Mouse (Mus musculus) kidney, postnatal 4 days (tissue): ENCODE data around the gene Jam2.

Experiments used
- DNase-seq, 2 experiments: peaks; one replicate each; pipeline ENCODE4 v3.0.0; 2021; ENCODE audit warnings: mixed read lengths in 2 of 2

Gene Jam2

DNA sequence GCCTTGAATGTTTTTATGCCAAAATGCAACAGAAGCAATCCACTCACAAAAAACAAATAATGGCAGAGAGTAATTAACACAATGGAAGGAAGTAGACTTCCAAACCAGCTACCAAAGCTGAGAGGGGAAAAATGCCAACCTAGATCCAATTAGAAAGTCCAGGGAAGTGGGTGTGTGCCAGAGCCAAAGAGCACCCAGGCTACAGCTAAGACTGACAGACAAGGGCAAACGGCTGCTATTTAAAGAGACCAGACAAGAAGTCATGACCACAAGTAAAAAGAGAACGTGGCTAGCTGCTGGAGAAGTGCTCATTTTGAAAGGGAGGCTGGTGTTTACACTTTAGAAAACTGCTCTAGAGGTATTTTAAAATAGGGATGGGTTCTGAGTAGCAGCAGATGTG, 9.4 kb downstream of the Jam2 start:
- no peak for DNase-seq

- no peak for DNase-seq
Observed at GRCm38 (mm10) chr16:84784966-84785365, 11.0 kb downstream of the Jam2 start.

GRCm38 (mm10) chr16:84790595-84791165, 16.8 kb downstream of the Jam2 start:
- no peak for DNase-seq

GRCm38 (mm10) chr16:84793401-84793800, 19.5 kb downstream of the Jam2 start:
- DNase-seq: no peak

DNA sequence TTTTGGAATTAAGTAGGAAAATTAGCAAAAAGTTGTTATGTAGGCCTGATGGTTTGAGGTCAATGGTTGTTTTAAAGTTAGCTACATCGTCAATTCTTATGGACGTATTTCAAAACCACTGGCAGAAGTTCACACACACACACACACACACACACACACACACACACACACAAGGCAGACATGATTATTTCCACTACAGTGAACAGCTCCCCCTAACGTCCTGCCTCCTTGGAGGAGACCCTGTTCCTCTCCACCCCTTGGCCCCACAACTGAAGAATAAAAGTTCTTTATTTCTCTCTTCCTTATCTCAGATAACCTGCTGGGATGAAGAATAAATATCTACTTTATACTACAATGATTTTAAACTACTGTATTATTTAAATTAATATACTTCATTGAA, 21.4 kb downstream of the Jam2 start:
- no peak for DNase-seq

GRCm38 (mm10) chr16:84796678-84797077, 22.8 kb downstream of the Jam2 start:
- no peak for DNase-seq

DNA sequence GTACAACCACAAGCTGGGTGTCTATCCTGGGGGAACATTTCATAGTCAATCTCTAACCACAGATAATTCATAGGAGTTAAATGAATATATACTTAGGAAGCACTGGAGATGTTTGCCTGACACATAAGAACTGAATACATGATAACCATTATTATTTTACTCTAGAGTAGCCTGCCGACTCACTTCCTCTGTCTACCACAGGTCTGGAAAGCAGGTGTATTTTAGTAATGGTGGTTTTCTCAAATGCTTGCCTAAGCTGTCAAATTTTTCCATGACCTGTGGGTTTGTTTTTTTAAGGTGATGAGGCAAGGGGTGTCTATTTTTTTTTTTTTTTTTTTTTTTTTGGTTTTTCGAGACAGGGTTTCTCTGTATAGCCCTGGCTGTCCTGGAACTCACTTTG, 26.1 kb downstream of the Jam2 start:
- no peak for DNase-seq

DNA sequence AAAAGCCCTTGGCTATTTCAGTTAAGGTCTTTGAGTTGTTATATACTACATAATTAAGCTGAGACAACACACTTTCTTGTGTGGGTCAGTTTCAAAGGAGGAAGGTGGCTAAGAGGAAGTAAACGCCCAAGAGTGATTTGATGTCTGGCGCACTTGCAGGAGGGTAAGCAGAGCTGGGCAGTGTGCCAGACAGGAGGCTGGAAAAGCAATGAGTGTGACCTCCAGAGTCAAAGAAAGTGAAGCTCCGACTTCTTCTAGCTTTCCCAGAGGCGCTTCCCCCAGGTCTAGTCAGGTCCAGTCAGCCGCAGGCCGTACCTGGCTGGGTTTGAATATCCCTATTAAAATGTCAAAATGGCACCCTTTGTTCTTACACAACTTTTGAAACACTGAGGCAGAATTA, 28.3 kb downstream of the Jam2 start:
- peak; percentile 73 to 80 for DNase-seq

GRCm38 (mm10) chr16:84804866-84805265, 30.9 kb downstream of the Jam2 start:
- DNase-seq: no peak

GRCm38 (mm10) chr16:84806175-84806574, 32.3 kb downstream of the Jam2 start:
- DNase-seq: no peak

- DNase-seq: no peak
Observed at GRCm38 (mm10) chr16:84807874-84808273, 34.0 kb downstream of the Jam2 start.

- no peak for DNase-seq
Observed at GRCm38 (mm10) chr16:84810254-84810653, 36.3 kb downstream of the Jam2 start.

DNA sequence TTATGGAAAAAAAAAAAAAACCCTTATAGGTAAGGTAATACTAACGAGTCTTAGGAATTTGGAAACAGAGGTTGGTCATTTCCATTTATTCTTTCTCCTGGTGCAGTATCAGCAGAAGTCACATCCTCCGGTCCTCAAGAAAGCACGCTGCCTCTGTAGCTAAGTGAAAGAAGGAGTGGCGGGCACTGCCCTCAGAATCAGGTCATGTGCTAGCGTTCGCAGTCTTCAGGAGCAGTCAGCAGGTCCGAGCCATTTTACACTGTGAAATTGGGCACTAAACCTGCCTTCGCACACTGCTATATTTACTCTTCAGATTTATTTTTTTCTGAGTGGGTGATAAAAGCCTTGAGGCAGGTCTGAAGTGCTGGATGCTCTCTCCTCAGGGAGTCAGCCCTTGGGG, 39.9 kb downstream of the Jam2 start:
- no peak for DNase-seq

DNA sequence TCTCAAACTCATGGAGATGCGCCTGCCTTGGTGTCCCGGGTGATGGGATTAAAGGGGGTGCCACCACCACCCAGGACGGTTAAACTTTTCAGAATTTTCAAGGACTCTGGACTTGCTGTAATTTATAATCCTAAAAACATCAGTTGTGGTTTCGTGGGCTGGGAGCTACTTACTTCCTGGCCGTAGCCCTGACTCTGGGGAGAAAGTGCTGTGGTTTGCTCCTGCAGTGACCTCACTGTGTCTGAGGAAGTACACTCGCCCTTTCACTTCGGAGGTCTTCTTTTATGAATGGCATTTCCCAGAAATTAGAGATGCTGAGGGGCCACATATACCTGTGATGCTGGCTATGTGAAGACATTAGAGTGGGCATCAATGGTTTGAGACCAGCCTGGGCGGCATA, 40.6 kb downstream of the Jam2 start:
- DNase-seq: no peak

DNA sequence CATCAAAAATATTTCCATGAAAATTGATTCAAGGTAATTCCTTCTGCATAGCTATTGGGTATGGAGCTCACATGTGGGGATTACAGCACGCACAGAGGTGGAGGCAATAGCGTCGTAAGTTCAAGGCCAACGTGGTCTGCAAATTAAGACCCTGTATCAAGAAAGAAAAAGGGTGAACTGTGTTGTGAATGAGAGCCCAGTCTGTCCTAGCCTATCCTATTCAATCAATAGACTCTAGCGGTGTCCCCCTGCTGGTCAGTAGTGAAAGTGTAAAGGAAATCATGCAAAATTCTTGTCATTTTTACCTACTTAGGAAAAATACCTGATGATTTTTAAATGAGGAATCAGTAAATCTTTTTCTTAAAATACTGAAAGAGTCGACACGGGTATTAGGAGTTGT, 43.5 kb downstream of the Jam2 start:
- peak; percentile 22 to 45 for DNase-seq

GRCm38 (mm10) chr16:84825009-84825408, 51.1 kb downstream of the Jam2 start:
- peak; percentile 27 to 50 for DNase-seq

- no peak for DNase-seq
Observed at GRCm38 (mm10) chr16:84831696-84832095, 57.8 kb downstream of the Jam2 start.

GRCm38 (mm10) chr16:84832736-84833135, 58.8 kb downstream of the Jam2 start:
- no peak for DNase-seq

DNA sequence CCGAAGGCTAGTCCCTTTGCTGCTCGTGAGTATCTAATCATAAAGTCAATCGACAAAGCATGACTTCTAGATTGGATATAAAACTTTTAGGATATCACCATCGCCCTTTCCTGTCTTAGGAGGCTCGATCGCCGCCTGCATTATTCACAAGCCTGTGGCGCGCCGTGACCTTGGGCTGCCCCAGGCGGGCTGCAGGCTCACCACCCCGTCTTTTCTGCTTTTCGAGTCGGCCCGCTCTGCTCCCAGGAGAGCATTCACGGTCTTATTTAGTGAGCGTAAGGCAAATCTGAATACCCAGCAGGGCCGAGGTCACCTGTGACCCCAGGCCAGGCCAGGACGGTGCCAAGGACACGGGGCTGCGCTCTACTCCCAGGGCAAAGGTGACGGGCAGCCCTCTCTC, 60.4 kb downstream of the Jam2 start:
- no peak for DNase-seq

DNA sequence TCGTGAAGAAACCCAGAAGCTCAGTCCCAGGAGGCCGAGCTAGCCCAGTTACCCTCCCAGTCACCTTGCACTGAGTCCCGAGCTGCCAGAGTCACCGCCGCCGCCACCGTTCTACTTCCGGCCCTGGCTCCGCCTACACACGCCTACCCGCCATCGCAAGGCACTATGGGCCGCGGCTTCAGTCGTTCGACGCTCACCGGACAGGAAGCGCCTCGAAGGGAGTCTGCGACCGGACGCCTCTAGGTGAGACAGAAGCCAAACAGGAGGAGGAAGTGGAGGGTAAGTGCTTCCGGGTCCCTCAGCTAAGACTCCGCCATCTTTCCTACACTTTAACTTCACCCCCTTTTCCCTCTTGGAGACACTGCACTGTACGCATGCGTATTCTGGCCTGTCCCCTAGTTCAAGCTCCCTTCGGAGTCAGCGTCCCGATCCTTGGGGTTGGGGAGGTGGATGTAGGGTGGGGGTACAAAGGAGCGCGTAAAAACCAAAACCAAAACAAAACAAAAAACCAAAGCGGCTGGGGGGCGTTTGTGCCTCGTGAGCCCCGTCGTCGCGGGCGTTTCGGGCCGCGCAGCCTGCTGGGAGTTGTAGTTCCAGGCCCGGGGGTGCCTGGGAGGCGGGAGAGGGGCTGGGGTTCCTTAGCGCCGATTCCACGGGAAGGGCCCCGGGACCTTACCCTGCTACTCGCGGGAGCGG, 61.0 kb downstream of the Jam2 start, which contains the start of gene Gabpa:
TSS of gene Gabpa (plus strand) at position 181 of the 696 bp plus-strand sequence.
- peak; percentile 90 to 95 for DNase-seq

GRCm38 (mm10) chr16:84835441-84835822, 61.5 kb downstream of the Jam2 start, which contains the start of gene Atp5j:
Gene Atp5j (minus strand): TSS chr16:84835625.
- peak; percentile 89 to 93 for DNase-seq

- DNase-seq: peak; percentile 64 to 79
Observed at GRCm38 (mm10) chr16:84835823-84836743, 62.2 kb downstream of the Jam2 start.

DNA sequence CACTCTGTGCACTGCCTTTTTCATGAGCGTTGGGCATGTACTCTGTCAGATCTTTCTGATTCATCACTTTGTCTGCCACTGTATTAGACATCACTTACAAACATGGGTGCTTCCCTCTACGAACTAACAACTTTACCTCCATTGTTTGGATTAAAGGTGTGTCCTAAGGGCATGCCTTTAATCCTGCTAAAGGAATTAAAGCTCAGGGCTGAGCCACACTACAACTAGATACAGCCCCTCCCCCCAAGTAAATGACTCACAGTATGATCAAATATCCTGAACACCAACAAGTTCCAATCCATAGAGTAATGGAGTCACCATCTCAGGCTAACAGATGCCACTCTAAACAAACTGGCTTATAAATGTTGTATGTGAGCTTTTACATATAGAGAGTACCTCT, 64.7 kb downstream of the Jam2 start:
- no peak for DNase-seq

- DNase-seq: no peak
Observed at GRCm38 (mm10) chr16:84853492-84853891, 79.6 kb downstream of the Jam2 start.
